Mouse (Mus musculus): ENCODE measurements around the gene Psmc6.
A peak's percentile ranks its signal among the peaks of the same experiment; 100 is the strongest.

Psmc6 gene

DNA sequence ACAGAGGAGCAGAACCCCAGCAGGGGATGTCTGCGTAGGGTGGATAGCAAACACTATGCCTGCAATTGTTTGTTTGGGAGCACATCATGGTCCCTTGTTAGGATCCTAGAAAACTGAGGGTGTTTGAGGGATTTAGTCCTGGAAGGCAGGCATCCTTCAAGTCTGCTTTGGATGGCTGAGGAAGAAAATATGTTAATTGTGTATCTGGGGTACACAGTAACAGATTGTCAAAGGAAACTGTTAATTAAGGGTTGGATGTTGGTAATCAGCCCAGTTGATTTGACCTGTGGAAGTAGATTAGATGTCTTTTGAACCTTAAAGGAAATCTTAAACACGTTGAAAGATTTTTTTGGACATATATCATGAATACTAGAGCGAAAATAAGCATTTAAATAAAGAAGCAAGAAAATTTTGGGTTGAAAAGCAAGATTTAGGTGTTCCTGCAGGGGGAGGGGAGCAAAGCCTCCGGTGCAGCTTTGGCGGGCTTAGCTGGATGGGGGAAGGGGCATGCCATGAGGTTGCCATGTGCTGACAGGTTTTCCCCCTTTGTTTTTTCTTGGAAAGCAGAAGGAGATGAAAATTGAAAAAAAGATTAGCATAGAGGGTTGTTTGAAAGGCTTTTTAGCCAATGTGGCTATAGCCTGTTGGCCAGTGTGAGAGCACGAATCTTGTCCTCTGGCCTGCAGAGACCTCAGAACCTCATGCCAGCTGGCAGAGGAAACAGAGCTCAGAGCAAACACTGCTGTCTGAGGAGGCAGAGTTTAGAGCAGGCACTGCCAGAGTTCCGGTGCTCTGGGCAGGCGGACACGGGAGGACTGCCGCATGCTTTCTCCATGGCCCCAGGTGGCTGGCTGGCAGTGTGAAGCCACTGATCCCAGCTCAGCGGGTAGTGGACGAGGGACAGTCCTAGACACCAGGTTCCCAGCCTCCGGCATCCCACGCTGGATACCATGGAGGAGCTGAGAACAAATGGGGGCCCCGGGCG lies 34.9 kb downstream of the Psmc6 start:
- peak; percentile 80 for DNase-seq

DNA sequence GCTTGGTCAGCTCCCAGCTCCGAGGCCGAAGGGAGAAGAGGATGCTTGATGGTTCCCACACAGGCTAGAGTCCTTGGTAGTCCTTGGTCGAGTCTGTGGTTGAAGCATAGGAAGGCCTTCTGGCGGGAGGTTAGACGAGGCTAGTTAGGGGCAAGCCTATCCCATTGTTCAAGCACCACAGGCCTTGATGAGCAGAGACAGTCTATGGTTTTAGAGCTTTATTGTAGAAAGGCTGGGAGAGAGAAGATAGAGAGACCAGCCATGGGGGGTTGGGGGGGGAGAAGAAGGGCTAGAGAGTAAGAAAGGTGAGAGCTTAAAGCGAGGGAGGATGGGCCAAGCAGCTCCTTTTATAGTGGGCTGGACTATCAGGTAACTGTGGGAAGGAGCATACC lies 35.6 kb downstream of the Psmc6 start:
- no peak for DNase-seq

DNA sequence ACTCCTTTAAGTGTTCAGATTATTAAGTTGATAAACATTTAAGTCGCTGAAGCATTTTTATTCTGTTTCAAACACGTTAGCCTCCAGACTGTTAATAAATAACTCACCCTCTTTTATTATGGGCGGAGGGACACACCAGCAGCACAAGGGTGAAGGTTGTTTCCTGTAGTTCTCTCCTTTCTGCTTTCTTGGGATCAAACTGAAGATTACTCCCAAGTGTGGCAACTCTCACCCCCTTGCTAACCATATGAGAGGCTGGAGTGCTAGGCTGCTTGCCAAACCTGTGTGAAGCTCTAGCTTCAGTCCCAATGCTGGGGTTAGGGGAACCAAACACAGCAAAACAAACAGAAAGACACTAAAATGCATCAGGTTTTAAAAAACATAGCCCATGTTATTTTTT lies 49.2 kb downstream of the Psmc6 start:
- no peak for DNase-seq

DNA sequence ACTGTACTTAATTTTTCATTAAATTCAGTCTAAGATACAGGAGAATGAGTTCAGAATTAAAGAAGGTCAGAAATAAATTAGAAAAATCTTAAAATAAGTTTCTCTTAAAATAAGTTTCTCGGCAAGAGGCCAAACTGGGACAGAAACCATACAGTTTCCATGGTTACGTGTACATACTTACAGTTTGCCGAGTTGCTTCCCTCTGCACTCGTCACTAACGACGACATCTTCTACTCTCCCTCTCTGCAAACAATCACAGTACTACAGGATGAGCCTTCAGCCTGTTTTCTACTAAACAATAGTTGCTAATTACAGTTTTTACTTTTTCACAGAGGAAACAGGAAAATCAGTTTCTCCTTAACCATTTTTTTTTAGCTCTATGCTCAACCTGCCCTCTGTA lies 51.2 kb downstream of the Psmc6 start:
- no peak for DNase-seq

DNA sequence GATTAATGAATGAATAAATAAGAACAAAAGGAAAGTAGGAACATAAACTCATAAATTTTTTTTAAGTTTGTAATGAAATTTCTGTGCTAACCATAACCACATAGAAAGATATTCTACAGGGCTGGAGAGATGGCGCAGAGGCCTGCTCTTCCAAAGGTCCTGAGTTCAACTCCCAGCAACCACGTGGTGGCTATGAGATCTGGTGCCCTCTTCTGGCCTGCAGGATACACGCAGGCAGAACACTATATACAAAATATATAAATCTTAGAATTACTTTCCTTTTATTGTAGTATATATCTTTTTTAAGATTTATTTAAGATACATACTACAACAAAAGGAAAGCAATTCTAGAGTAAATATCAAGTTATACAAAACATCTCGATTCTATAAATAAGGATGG lies 53.3 kb downstream of the Psmc6 start:
- no peak for DNase-seq

DNA sequence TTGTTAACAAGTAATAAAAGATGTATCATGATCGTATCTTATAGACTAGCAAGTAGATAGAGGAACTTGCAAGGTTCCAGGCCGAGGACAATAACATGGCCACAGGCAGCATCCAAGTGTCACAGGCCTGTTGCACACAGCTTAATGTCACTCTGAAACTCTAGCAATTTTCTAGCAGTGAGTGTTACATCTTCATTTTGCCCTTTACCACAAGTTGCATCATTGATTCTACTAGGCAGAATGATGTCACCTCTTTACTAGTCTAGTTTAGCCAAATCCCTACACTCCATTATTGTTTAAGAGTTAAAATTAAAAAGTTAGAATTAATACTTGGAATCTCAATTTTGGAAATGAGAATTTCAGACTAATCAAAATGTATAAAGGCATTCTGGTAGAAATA lies 56.0 kb downstream of the Psmc6 start:
- DNase-seq, result no peak

DNA sequence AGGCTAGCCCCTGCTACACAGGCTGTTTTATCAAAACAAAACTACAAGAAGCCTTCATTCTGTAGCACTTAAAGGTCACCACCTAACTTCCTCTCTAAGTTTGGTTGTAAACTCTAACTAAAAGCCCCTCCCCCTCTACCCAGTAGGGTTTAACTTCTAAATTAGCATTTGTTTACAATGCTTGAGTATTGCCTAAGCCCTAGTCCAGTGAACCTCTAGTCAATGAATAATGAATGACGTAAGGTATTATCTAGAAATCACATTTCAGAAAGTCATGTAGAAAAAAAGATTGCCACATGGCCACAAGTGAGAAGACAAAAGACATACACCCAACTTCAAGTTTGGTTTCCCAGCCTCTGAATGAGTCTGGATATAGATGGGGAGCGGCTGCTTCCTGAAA lies 57.9 kb downstream of the Psmc6 start:
- DNase-seq, result no peak

DNA sequence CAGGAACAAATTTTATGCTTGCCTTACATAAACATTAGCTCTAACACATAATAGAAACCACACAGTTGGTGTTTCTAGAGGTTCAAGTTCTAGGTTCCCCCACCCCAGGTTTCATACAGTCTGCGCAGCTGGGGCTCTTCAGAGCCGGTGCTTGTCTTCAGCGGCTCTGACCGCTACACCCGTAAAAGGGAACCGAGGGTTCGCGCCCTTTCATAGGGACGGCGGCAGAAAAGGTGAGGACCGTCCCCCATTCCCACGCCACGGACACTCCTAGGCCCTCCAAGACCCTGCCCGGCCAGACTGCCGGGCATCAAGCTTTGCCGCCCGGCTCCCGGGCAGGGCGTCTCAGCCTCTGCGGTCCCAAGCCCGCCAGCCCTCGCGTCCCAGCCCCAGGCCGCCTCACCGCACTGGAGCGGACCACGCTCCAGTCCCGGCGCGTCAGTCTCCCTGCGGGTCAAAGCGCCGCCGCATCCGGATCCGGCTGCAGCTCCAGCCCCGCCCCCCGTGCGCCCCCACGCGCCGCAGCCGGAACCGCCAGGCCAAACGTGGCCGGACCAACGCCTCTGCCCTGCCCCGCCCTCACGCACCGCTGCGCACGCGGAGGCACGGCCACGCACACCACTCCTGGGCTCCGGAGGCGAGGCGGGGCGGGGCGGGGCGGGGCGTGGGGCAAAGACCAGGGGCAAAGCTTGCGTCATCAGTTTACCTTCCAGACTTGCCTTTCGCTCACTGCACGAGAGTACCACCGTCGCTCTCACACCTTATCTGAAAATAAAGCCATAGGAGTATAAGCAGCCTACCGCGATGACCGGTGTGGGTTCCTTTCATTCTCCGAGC lies 59.0 kb downstream of the Psmc6 start:
- peak; percentile 96 for DNase-seq

GRCm38 (mm10) chr14:45389194-45389593 lies 59.6 kb downstream of the Psmc6 start:
- DNase-seq, result no peak

Measured in cerebellum, adult 11-12 months (tissue).